Mouse (Mus musculus) bone marrow, adult 2 months (tissue): Measurements from ENCODE around the gene Cfap97.

Source experiments
- CTCF ChIP-seq: fragments of 200-500 bp; IDR thresholded peaks from 2 replicates; pipeline ENCODE4 v1.5.1; 2011; ENCODE audit warnings: low read length, control low read depth; ENCODE audit not compliant: control insufficient read depth, insufficient read depth
- POLR2A ChIP-seq: fragments of 200-500 bp; IDR thresholded peaks from 2 replicates; pipeline ENCODE4 v1.6.1; 2011; ENCODE audit warnings: low read depth, mild to moderate bottlenecking, control low read depth, low read length, borderline replicate concordance; ENCODE audit not compliant: control insufficient read depth

GRCm38 (mm10) chr8:46103434-46103833 is 48.1 kb upstream of the Cfap97 start:
- TF ChIP-seq CTCF (no peak), POLR2A (no peak)
